Mouse (Mus musculus): ENCODE data around the gene Nt5c2.
"Not testable (repeated sequence)": the region's sequence is repeated elsewhere in the genome, so short reads cannot be mapped to it uniquely, and the experiment has no call there.

The Nt5c2 gene

GRCm38 (mm10) chr19:46988231-46989087 is 26.5 kb downstream of the Nt5c2 start:
- no peak for DNase-seq (ENCODE audit: low read depth, low spot score)

DNA sequence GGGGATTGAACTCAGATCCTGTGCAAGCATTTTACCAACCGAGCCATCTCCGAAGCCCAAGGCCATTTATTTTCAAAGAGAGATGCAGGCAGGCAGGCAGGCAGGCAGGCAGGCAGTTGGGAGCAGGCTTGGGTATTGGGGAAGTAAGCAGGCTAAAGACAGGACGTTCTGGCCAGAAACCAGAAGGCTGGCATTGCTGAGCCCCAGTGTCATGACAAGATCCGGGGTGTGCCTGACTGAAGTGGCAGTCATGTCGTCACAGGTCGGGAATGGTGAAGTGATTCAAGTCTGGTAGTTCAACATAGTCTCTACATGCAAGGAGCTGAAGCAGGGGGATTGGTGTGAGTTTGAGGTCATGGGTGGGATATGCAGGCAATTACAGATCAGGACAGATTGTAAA is 27.3 kb downstream of the Nt5c2 start:
- no peak for DNase-seq (ENCODE audit: low read depth, low spot score)

GRCm38 (mm10) chr19:46984726-46985622 is 30.0 kb downstream of the Nt5c2 start:
- no peak for DNase-seq (ENCODE audit: low read depth, low spot score)

DNA sequence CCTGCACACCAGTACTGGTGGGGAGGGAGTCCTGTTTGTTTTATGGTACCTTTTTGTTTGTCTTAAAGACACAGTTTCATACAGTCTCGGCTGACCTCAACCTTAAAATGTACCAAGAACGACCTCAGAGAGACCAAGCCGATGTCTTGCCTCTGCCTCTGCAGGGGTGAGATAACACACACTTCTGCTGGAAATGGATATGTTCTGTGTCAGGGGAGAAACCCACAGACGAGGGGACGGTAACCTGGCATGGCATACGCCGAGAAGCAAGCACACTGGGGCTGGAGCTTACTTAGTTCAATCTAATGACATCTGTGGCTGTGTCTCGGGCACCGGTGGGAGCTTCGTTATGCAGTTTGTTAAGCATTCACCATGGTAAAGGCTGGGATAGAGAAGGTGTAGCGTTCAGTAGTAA is 31.0 kb downstream of the Nt5c2 start:
- DNase-seq (ENCODE audit: low read depth, low spot score): no peak

GRCm38 (mm10) chr19:46983352-46983965 is 31.5 kb downstream of the Nt5c2 start:
- no peak for DNase-seq (ENCODE audit: low read depth, low spot score)

DNA sequence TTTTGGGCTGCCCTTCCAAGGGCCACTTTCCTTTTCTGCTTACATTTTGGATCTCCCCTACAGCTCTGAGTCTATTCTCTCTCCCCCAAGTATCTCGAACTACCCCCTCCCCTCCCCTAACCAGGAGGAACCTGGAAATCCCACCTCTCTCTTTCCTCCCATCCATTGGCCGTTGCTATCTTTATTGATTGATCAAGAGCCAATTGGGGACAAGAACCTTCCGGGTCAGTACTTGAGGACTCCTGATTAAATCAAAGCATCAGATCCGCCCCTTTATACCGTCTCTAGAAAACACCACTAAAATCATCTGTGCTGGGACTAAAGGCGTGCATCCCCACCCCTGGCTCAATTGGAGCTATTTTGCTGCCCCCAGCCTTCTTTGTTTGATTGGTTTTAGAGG is 33.5 kb downstream of the Nt5c2 start:
- DNase-seq (ENCODE audit: low read depth, low spot score): no peak

DNA sequence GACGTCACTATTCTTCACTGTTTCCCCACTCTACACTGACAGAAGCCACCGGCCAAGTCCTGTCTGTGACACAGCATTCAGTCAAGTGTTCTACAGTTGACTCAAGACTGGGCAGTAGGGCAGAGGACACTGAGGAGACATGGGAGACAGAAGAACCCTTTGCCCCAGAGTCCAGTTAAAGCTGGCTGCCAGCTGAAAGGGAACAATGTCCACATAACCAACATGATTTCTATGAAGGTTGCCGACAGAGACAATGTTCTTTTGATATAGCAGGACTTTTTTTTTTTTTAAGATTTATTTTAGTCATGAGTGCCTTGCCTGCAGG is 35.2 kb downstream of the Nt5c2 start:
- DNase-seq (ENCODE audit: low read depth, low spot score): no peak

DNA sequence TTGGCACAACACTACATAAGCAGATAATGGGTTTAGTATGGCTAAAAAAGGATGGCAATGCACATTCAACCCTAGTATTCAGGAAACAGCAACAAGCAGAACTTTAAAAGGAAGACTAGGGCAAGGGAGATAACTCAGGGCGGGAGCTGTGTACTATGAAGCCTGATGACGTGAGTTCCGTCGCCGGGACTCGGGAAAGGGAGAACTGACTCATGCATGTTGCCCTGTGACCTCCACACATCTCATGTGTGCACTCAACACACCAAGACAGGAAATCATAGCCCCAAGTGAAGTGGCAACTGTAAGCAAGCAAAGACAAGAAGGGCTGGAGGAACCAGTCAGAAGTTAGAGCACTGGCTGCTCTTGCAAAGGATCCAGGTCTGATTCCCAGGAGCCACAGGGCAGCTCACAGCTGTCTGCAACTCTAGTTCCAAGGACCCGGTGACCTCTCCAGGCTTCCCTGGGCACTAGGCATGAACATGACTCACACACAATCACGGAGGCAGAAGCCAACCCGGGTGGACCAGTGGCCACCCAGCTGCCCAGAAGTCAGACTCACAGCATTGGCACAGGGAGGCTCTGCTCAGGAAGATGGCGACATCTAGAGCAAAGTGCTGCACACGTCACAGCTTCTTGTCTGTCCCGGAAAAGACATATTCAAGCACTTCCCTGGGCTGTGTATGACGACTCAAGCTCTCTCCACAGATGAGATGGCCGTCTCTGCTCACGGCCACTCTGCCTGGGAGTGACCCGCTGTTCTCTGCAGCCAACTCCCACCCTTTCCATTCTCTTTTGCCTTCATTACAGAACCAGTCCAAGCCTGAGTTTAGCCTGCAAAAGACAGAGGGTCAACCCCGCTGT is 35.8 kb downstream of the Nt5c2 start:
- no peak for DNase-seq (ENCODE audit: low read depth, low spot score)

DNA sequence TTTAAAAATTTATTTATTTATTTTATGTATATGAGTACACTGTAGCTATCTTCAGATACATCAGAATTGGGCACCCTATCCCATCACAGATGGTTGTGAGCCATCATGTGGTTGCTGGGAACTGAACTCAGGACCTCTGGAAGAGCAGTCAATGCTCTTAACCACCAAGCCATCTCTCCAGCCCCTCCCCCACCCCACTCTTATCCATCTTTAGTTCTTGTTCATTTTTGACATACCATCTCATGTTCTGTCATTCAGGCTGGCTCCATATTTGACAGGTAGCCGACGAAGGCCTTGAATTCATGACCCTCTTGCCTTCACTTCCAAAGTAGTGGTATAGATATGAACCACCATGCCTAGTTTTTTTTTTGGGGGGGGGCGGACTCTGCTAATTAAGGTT is 36.9 kb downstream of the Nt5c2 start:
- not testable (repeated sequence) for DNase-seq (ENCODE audit: low read depth, low spot score)

- DNase-seq (ENCODE audit: low read depth, low spot score): peak; percentile 11
Observed at GRCm38 (mm10) chr19:46977460-46977859, 37.5 kb downstream of the Nt5c2 start.

GRCm38 (mm10) chr19:46976743-46977142 is 38.2 kb downstream of the Nt5c2 start:
- DNase-seq (ENCODE audit: low read depth, low spot score): no peak

DNA sequence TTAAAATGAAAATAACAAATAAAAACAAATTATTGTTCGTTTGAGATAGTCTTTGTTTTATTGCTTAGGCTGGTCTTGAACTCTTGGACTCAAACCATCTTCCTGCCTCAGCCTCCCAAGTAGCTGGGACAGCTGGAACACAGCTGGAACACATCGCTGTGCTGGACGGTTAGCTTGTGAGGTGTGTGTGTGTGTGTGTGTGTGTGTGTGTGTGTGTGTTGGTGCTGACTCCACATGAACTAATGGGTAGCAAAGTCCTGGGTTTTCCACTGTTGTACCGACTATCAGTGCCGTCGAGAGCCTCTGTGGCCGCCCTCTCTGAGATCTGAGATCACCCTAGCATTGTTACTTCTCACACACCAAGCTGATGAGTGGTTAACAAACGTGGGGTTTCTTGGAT is 39.0 kb downstream of the Nt5c2 start:
- no peak for DNase-seq (ENCODE audit: low read depth, low spot score)

DNA sequence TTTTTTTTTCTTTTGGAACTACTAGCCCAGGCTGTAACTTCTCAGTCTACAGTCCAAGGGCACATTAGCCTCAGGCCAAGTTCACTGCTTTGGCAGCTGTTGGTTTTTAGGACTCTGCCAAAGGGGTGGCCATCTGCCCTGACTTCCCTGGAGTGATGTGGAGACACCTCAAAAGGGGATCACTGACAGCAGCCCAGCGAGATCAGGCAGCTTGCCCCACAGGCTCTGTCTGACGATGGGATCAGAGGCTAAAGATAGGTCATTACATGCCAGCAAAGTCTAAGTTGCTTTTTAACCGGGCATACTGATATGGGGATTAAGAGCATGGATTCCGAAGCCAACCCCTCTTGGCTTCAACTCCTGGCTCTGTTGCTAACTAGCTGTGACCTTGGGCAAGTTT is 39.4 kb downstream of the Nt5c2 start:
- DNase-seq (ENCODE audit: low read depth, low spot score): no peak

GRCm38 (mm10) chr19:46972159-46972558 is 42.8 kb downstream of the Nt5c2 start:
- DNase-seq (ENCODE audit: low read depth, low spot score): no peak

DNA sequence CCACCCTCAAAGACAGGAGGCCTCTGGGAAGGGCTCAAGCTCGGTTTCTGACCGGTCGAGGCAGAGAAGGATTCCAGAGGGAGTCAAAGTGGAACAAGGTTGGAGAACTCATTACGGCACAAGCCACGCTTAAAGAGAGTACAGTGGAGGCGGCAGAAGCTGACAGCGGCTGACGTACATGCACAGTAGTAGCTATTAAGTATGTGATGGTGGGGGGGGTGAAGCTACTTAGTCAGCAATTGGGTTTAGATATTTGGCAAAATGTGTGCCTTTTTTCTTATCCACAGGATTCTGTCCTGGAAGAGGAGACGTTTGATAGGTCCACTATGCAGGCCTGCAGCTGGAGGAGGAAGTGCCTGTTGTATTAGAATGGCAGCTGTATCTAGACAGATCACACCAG is 43.2 kb downstream of the Nt5c2 start:
- no peak for DNase-seq (ENCODE audit: low read depth, low spot score)

DNA sequence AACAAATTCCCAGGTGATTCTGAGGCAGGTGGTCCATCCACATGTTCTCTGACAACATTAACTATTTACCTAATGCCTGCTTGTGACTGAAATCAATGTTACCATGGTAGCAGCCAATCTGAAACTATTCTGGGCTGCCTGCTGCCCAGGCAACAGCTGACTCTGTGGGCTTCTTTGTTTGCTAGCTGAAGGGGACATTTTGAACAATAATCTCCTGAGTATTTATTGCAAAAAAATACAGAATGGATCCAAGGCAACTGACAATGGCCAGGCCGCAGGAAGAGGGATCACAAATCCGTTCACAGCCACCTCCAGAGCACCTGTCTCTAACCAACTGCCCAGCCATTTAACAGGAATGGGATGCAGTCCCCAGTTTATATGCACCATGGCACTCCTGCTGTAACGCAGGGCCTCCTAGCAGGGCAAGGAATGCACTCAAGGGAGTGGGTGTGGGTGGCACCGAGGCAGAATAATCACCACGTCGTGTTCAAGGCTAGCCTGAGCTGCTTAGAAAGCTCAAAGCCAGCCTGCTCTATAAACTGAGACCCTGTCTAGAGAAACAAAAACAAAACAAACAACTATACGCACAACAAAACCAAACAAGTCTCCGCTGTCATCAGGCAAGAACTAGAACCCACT is 43.8 kb downstream of the Nt5c2 start:
- DNase-seq (ENCODE audit: low read depth, low spot score): no peak

DNA sequence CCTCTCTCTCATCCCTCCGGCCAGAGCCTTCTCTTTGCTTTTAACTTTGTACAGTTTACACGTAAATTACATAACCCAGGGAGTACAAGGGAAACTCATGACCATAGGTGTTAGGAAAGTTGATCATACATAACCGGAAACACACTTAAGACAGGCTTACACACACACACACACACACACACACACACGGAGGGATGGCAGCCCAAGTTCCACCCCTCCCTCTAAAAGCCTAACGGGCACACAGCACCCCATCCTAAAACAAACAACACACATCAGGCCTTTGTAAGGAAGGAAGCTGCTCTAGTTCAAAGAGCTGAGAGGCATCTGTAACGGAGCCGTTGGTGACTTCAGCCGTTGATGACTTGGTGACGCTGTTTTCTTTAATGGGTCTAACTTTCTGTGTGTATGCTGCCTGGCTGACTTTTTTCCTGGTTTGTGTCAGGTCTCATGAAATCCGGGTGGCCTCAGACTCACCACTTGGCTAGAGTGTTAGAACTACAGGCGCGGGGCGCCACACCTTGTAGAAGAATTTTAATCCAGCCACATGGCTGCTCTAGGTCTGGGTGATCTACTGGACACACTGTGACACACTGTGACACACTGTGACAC is 44.7 kb downstream of the Nt5c2 start:
- DNase-seq (ENCODE audit: low read depth, low spot score): no peak

- DNase-seq (ENCODE audit: low read depth, low spot score): no peak
Observed at GRCm38 (mm10) chr19:46969286-46969985, 45.5 kb downstream of the Nt5c2 start.

DNA sequence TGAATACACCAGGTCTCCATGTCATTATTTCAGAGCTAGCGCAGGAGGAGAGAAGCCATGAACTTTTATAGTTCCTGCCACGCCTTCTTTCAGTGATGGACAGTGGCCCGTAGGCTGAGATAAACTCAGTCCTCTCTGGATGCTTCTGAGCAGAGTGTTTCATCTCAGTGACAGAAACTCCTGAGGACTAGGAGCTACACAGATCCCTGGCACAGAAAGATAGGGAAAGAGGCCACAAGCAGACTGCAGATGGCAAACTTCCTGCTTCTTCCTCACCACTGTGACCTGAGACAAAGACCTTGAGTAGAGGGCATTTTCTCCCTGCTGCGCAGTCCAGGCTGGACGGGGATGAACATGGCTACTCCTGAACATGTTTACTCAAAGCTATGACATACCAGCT is 46.1 kb downstream of the Nt5c2 start:
- DNase-seq (ENCODE audit: low read depth, low spot score): no peak

- DNase-seq (ENCODE audit: low read depth, low spot score): no peak
Observed at GRCm38 (mm10) chr19:46967861-46968260, 47.1 kb downstream of the Nt5c2 start.

All from retina, postnatal 7 days (tissue).